In the genomic region with DNA sequence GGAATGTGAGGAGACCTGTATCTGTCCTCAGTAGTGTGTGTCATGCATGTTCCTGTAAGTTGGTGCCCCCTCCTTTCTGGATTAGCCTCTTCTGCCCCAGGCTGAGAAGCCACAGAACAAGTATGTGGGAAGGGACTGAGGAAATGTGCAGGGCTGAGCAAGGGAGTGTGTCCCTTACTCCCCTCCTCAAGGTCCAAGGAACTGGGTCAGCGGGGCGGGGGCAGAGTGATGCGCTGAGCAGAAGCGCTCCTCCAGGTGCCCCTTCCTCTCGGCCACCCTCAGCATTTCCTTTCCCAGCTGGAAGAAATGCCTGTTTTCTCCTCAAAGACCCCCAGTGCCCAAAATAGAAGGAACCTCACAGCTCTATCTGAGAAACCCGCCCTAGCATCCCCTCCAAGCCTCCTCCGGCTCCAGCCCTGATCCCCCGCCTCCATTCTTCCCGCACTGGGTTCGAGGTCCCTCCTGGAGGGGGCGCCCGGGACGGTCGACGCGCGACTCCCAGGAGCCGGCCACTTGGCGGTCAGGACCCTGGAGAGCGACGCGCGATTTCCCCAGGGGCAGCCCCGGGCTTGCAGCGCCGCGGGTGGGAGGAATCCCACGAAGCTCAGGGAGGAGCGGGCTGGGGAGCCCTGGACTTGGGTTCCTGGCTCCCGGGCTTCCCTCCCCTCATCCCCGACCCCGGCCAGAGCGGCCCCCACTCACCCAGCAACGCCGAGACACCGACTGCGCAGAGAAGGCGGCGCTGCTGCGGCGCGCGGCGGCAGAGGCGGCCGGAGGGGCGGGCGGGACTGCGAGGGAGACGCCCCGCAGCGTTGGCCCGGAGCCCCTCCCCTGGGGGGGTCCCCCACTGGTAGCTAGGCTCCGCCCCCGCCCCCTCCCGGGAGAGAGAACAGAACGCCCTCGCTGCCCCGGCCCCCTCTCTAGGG, we compare ENCODE assay signal across 8 mouse cellular contexts. TPM values are rescaled to one million over a fixed set of nuclear protein-coding genes. Genes with fewer than 3 reads are reported as not detected.
A peak's percentile ranks its signal among the peaks of the same experiment; 100 is the strongest.
DNase-seq lines count a peak whose midpoint lies in the region; ATAC-seq and TF ChIP-seq lines count a peak whose summit lies in the region.

No protein-coding gene starts in this region.

- no peaks in the 10 kb centered on the region for H3K36me3 ChIP-seq in CH12.LX (replicated peaks in 1 of 2; ENCODE audit: control insufficient read depth in 1 of 2, insufficient read depth in 1 of 2, low read length in 1 of 2)
- H3K36me3 ChIP-seq in forebrain, embryonic 11.5 days (ENCODE audit: control insufficient read depth, insufficient read depth, low read length) = no peaks in the 10 kb centered on the region
- no peaks in the 10 kb centered on the region for H3K36me3 ChIP-seq in hindbrain, embryonic 13.5 days
- H3K36me3 ChIP-seq in small intestine, adult 2 months (ENCODE audit: control insufficient read depth, insufficient read depth, low read length) = no peaks in the 10 kb centered on the region

- H3K4me1 ChIP-seq in CH12.LX (ENCODE audit: control insufficient read depth in 1 of 2, insufficient read depth in 2 of 2) = peaks cover 4 to 15% of the 10 kb centered on the region in 2 experiments; a peak in 3 of 4 replicates
- H3K4me1 ChIP-seq in forebrain, embryonic 11.5 days (replicated peaks; ENCODE audit: control insufficient read depth, insufficient read depth, low read length) = peaks cover 8% of the 10 kb centered on the region
- H3K4me1 ChIP-seq in hindbrain, embryonic 13.5 days (replicated peaks) = peaks cover 42% of the 10 kb centered on the region
- peaks cover 2% of the 10 kb centered on the region for H3K4me1 ChIP-seq in small intestine, adult 2 months (ENCODE audit: control insufficient read depth, insufficient read depth, insufficient read length, low read length)

- H3K4me2 ChIP-seq in CH12.LX (ENCODE audit: insufficient read depth, low read depth, poor library complexity, severe bottlenecking) = peak overlapping the region; percentile 1; the same call in 1 of the 2 replicates
- peak overlapping the region; percentile 83 for H3K4me2 ChIP-seq in forebrain, embryonic 11.5 days (ENCODE audit: low read depth, low read length, severe bottlenecking)
- H3K4me2 ChIP-seq in hindbrain, embryonic 13.5 days = peak overlapping the region; percentile 89

- peaks cover 91% of the 10 kb centered on the region for H3K27me3 ChIP-seq in CH12.LX (replicated peaks)
- H3K27me3 ChIP-seq in forebrain, embryonic 11.5 days (ENCODE audit: control insufficient read depth, insufficient read depth, low read length) = peaks cover 31% of the 10 kb centered on the region
- H3K27me3 ChIP-seq in hindbrain, embryonic 13.5 days = peaks cover 63% of the 10 kb centered on the region
- peaks cover 29% of the 10 kb centered on the region for H3K27me3 ChIP-seq in small intestine, adult 2 months (ENCODE audit: control insufficient read depth, insufficient read depth, low read length)

- no peak overlapping the region for H3K4me3 ChIP-seq in CH12.LX (replicated peaks in 1 of 3; ENCODE audit: low read depth in 2 of 3, low read length in 2 of 3, poor library complexity in 1 of 3)
- peak overlapping the region; percentile 33 for H3K4me3 ChIP-seq in forebrain, embryonic 11.5 days (ENCODE audit: low read depth, low read length)
- H3K4me3 ChIP-seq in hindbrain, embryonic 13.5 days = peak overlapping the region; percentile 59
- peak overlapping the region; percentile 33 for H3K4me3 ChIP-seq in small intestine, adult 2 months (ENCODE audit: low read depth, low read length)

- no peaks in the 10 kb centered on the region for H3K79me2 ChIP-seq in CH12.LX (replicated peaks; ENCODE audit: control insufficient read depth, extremely low read depth, insufficient read depth, poor library complexity, severe bottlenecking)

- peak; percentile 50; the same call in 1 of the 2 replicates for ATAC-seq in forebrain, embryonic 11.5 days (replicated peaks; ENCODE audit: low FRiP score)
- 0 out of 2 replicates have a peak, but pooled peaks have one; percentile 52 for ATAC-seq in hindbrain, embryonic 13.5 days (ENCODE audit: low FRiP score)
- peak; percentile 91 for ATAC-seq in megakaryocyte progenitor cell, adult 5-6 weeks (replicated peaks; ENCODE audit: poor library complexity)
- ATAC-seq in activated CD4-positive, CD25-positive, alpha-beta regulatory T cell, adult 4 months = no peak

- TF ChIP-seq POLR2A in CH12.LX (IDR thresholded peaks at IDR 0.05; ENCODE audit: low read depth, low read length) = no peak
- TF ChIP-seq POLR2A in small intestine, adult 2 months (IDR thresholded peaks at IDR 0.05; ENCODE audit: low read depth, low read length) = no peak

- no peak for TF ChIP-seq EP300 in CH12.LX (IDR thresholded peaks at IDR 0.05; ENCODE audit: low read length)

- intact Hi-C loops in left cerebral cortex, postnatal 4 days (cut with DNase I) = no loop called here

- no peak overlapping the region for H3K27ac ChIP-seq in CH12.LX (ENCODE audit: insufficient read depth, low read depth)
- H3K27ac ChIP-seq in forebrain, embryonic 11.5 days (ENCODE audit: low read depth, low read length) = no peak overlapping the region
- no peak overlapping the region for H3K27ac ChIP-seq in hindbrain, embryonic 13.5 days
- no peak overlapping the region for H3K27ac ChIP-seq in small intestine, adult 2 months (ENCODE audit: insufficient read depth, low read depth, low read length)

- TF ChIP-seq RAD21 in CH12.LX (IDR thresholded peaks at IDR 0.05; ENCODE audit: low read depth, low read length) = no peak

- no peak overlapping the region for H3K9ac ChIP-seq in CH12.LX (ENCODE audit: insufficient read depth, low read depth)
- H3K9ac ChIP-seq in forebrain, embryonic 11.5 days (ENCODE audit: low read length) = peak overlapping the region; percentile 37
- H3K9ac ChIP-seq in hindbrain, embryonic 13.5 days = peak overlapping the region; percentile 81

- 2% methylated on average over 45 of the region's 59 CpGs for WGBS in forebrain, embryonic 11.5 days
- WGBS in hindbrain, embryonic 13.5 days = 2% methylated on average over 44 of the region's 59 CpGs
- WGBS in small intestine, adult 2 months = 3% methylated on average over 59 of the region's 59 CpGs

- peak in 1 of 2 experiments; percentile 50; a peak in 2 of 4 replicates for TF ChIP-seq CTCF in CH12.LX (conservative IDR thresholded peaks at IDR 0.05 in 1 of 2, IDR thresholded peaks at IDR 0.05 in 1 of 2; ENCODE audit: low read depth in 2 of 2, low read length in 2 of 2)
- TF ChIP-seq CTCF in small intestine, adult 2 months (IDR thresholded peaks at IDR 0.05; ENCODE audit: extremely low read depth, insufficient read length, insufficient replicate concordance, low read depth, low read length) = 0 out of 2 replicates have a peak, but pooled peaks have one; percentile 11

- H3K9me3 ChIP-seq in CH12.LX (replicated peaks; ENCODE audit: low read length) = no peaks in the 10 kb centered on the region
- H3K9me3 ChIP-seq in forebrain, embryonic 11.5 days (ENCODE audit: control insufficient read depth, low read length) = no peaks in the 10 kb centered on the region
- H3K9me3 ChIP-seq in hindbrain, embryonic 13.5 days = no peaks in the 10 kb centered on the region

- in situ Hi-C loops in CH12.LX (cut with MboI; ENCODE audit: low pct_ligation_motif_present, low pct_unique_long_range_greater_than_20kb, low sequenced_read_pairs) = no loop called here

- dilution Hi-C loops in CH12.LX (cut with MboI; ENCODE audit: extremely low pct_ligation_motif_present, extremely low pct_unique_long_range_greater_than_20kb, low sequenced_read_pairs) = no loop called here

- DNase-seq in CH12.LX (ENCODE audit: extremely low read depth) (peak; percentile 29), R1 (ENCODE audit: low read depth, low spot score) (peak; percentile 85)
- peak; percentile 87 for DNase-seq in forebrain, embryonic 11.5 days (ENCODE audit: low spot score)
- DNase-seq in left cerebral cortex, postnatal 4 days = peak; percentile 42

TF ChIP-seq in CH12.LX, 34 proteins besides CTCF, POLR2A, EP300 and RAD21 (continues in another document):
- TF ChIP-seq TCF12 (IDR thresholded peaks at IDR 0.05; ENCODE audit: low read depth, low read length) = no peak
- TF ChIP-seq MAFK (IDR thresholded peaks at IDR 0.05; ENCODE audit: insufficient replicate concordance, low read length) = no peak

RNA-seq across cellular contexts. Expression of a gene that starts 1.1 kb away (rescaled TPM):
- 28.5 and 31.6 TPM in 2 replicates for total RNA-seq in CH12.LX (2012; rRNA removed)
- 1.0 and 1.3 TPM in 2 replicates for total RNA-seq in CH12.LX (2014; rRNA removed)
- polyA plus RNA-seq in CH12.LX (2012; ENCODE audit: insufficient read length, low read depth) = 2.9 and 3.6 TPM in 2 replicates
- polyA plus RNA-seq in forebrain, embryonic 11.5 days (2014; fragmentation: Nextera tagmentation; extraction: Ambion mirVana) = 0.87 and 1.2 TPM in 2 replicates
- polyA plus RNA-seq in hindbrain, embryonic 13.5 days (2015; fragmentation: Nextera tagmentation; extraction: Ambion mirVana) = 36.3 and 39.7 TPM in 2 replicates
- total RNA-seq in left cerebral cortex, postnatal 4 days (2021) = 100 to 1,000 TPM; 189 to 218 TPM
- not detected in 2 replicates for total RNA-seq in megakaryocyte progenitor cell, adult 5-6 weeks (2015)
- not detected in 2 replicates for total RNA-seq in megakaryocyte progenitor cell, adult 5-6 weeks (2017)
- 0.56 and 0.72 TPM in 2 replicates for polyA plus RNA-seq in small intestine, adult 2 months (2012; rRNA removed)
- not detected for polyA plus RNA-seq in activated CD4-positive, CD25-positive, alpha-beta regulatory T cell, adult 4 months (2017; shearing (Covaris generic))

RNA-seq across cellular contexts. Expression of a gene that starts 15.4 kb away (rescaled TPM):
- total RNA-seq in CH12.LX (2012; rRNA removed) (not detected in 2 replicates), CH12.LX (2014; rRNA removed) (not detected in 2 replicates)
- not detected in 2 replicates for polyA plus RNA-seq in CH12.LX (2012; ENCODE audit: insufficient read length, low read depth)
- 1.5 and 2.0 TPM in 2 replicates for polyA plus RNA-seq in forebrain, embryonic 11.5 days (2014; fragmentation: Nextera tagmentation; extraction: Ambion mirVana)
- polyA plus RNA-seq in hindbrain, embryonic 13.5 days (2015; fragmentation: Nextera tagmentation; extraction: Ambion mirVana) = not detected in 2 replicates
- total RNA-seq in left cerebral cortex, postnatal 4 days (2021) = not detected
- 1.6 TPM in 1 of 2 replicates, not detected in the other for total RNA-seq in megakaryocyte progenitor cell, adult 5-6 weeks (2015)
- total RNA-seq in megakaryocyte progenitor cell, adult 5-6 weeks (2017) = 0.12 TPM in 1 of 2 replicates, not detected in the other
- 473 and 851 TPM in 2 replicates for polyA plus RNA-seq in small intestine, adult 2 months (2012; rRNA removed)
- not detected for polyA plus RNA-seq in activated CD4-positive, CD25-positive, alpha-beta regulatory T cell, adult 4 months (2017; shearing (Covaris generic))

RNA-seq across cellular contexts. Expression of a gene that starts 16.0 kb away (rescaled TPM):
- total RNA-seq in CH12.LX (2012; rRNA removed) (0.17 and 0.21 TPM in 2 replicates), CH12.LX (2014; rRNA removed) (0.08 TPM in 1 of 2 replicates, not detected in the other)
- polyA plus RNA-seq in CH12.LX (2012; ENCODE audit: insufficient read length, low read depth) = 0.26 and 0.33 TPM in 2 replicates
- polyA plus RNA-seq in forebrain, embryonic 11.5 days (2014; fragmentation: Nextera tagmentation; extraction: Ambion mirVana) = 0.63 and 1.4 TPM in 2 replicates
- polyA plus RNA-seq in hindbrain, embryonic 13.5 days (2015; fragmentation: Nextera tagmentation; extraction: Ambion mirVana) = 5.4 and 6.5 TPM in 2 replicates
- total RNA-seq in left cerebral cortex, postnatal 4 days (2021) = 10 to 100 TPM; 16.4 to 18.0 TPM
- total RNA-seq in megakaryocyte progenitor cell, adult 5-6 weeks (2015) = not detected in 2 replicates
- not detected in 2 replicates for total RNA-seq in megakaryocyte progenitor cell, adult 5-6 weeks (2017)
- polyA plus RNA-seq in small intestine, adult 2 months (2012; rRNA removed) = 0.36 and 0.87 TPM in 2 replicates
- under 1 TPM; 0.28 to 0.56 TPM for polyA plus RNA-seq in activated CD4-positive, CD25-positive, alpha-beta regulatory T cell, adult 4 months (2017; shearing (Covaris generic))

Comparison
In these comparisons a context has a peak if more than half of its experiments do, and no peak if none do; other contexts are left out.
1. DNase-seq: peak in every context shown above with its lines; median percentile 87 in forebrain, embryonic 11.5 days; 85 in R1; 42 in left cerebral cortex, postnatal 4 days; 29 in CH12.LX.
2. H3K4me2 ChIP-seq: peak in every context shown above with its lines; median percentile 89 in hindbrain, embryonic 13.5 days; 83 in forebrain, embryonic 11.5 days; 1 in CH12.LX.
3. H3K4me3 ChIP-seq: peak in forebrain, embryonic 11.5 days (single experiment), hindbrain, embryonic 13.5 days (single experiment) and small intestine, adult 2 months (single experiment); none in CH12.LX (0 of 3).
4. RNA of a gene that starts 15.4 kb away (polyA plus RNA-seq): 473 to 851 TPM in small intestine, adult 2 months; 1.5 to 2.0 TPM in forebrain, embryonic 11.5 days, not detected in CH12.LX, not detected in hindbrain, embryonic 13.5 days and not detected in activated CD4-positive, CD25-positive, alpha-beta regulatory T cell, adult 4 months; every median in the first group is over 100 times any median in the second.